Mouse (Mus musculus) thymus, adult 2 months (tissue): ENCODE data around the gene Arhgap24.

Experiments
- CTCF ChIP-seq: fragments of 200-500 bp; IDR thresholded peaks from 2 replicates; pipeline ENCODE4 v1.5.1; 2012; ENCODE audit warnings: mild to moderate bottlenecking, control low read depth, low read length, moderate library complexity, borderline replicate concordance; ENCODE audit not compliant: control insufficient read depth, poor library complexity, insufficient read depth; ENCODE audit errors: extremely low read depth
- POLR2A ChIP-seq: fragments of 200-500 bp; IDR thresholded peaks from 2 replicates; pipeline ENCODE4 v1.6.1; 2012; ENCODE audit warnings: mild to moderate bottlenecking, low read length, control low read depth, moderate library complexity; ENCODE audit not compliant: control insufficient read depth, poor library complexity, insufficient read depth; ENCODE audit errors: extremely low read depth

- no peak for TF ChIP-seq POLR2A
- no peak for TF ChIP-seq CTCF
These were observed 21.9 kb downstream of the Arhgap24 start for GRCm38 (mm10) chr5:102503066-102503465.
